Mouse (Mus musculus) ES-Bruce4 (cell line): ENCODE measurements at regions not wholly inside any gene's neighbourhood (a gene's known extent, or its start where the extent isn't known, plus 50 kb on each side); places are given as distances from the start of the nearest gene placed in this dataset.

ENCODE experiments used
- H3K27ac ChIP-seq: 2 replicates; pipeline ENCODE4 v1.5.1; 2012; ENCODE audit warnings: low read length, inconsistent platforms; ENCODE audit not compliant: insufficient read depth
- H3K27me3 ChIP-seq: 2 replicates; pipeline ENCODE4 v1.6.1; 2012; ENCODE audit warnings: mild to moderate bottlenecking, low read length, inconsistent platforms; ENCODE audit not compliant: control insufficient read depth, poor library complexity, insufficient read depth, severe bottlenecking
- H3K36me3 ChIP-seq: 2 replicates; pipeline ENCODE4 v1.6.1; 2012; ENCODE audit warnings: inconsistent platforms, mild to moderate bottlenecking, low read length, moderate library complexity; ENCODE audit not compliant: control insufficient read depth, poor library complexity, insufficient read depth, severe bottlenecking
- H3K4me1 ChIP-seq: one replicate; pipeline ENCODE4 v1.8.1; 2011; ENCODE audit warnings: low read length; ENCODE audit not compliant: control insufficient read depth, insufficient read depth
- H3K4me3 ChIP-seq: 2 replicates; pipeline ENCODE4 v1.5.1; 2011; ENCODE audit warnings: low read depth, mild to moderate bottlenecking, low read length
- H3K9ac ChIP-seq: 2 replicates; pipeline ENCODE4 v1.6.1; 2012; ENCODE audit warnings: low read depth, mild to moderate bottlenecking, inconsistent platforms; ENCODE audit not compliant: poor library complexity, severe bottlenecking
- H3K9me3 ChIP-seq: replicated peaks from 2 replicates; pipeline ENCODE4 v1.6.1; 2012; ENCODE audit warnings: mild to moderate bottlenecking, low read length, inconsistent platforms; ENCODE audit not compliant: control insufficient read depth, poor library complexity, insufficient read depth, severe bottlenecking
- CTCF ChIP-seq: IDR thresholded peaks from one replicate; pipeline ENCODE4 v1.8.1; 2011; ENCODE audit warnings: low read depth, low read length
- EP300 ChIP-seq: IDR thresholded peaks from 2 replicates; pipeline ENCODE4 v1.6.1; 2011; ENCODE audit warnings: low read depth, low read length; ENCODE audit not compliant: insufficient read depth
- POLR2A ChIP-seq: IDR thresholded peaks from one replicate; pipeline ENCODE4 v1.8.1; 2011; ENCODE audit warnings: low read length; ENCODE audit not compliant: insufficient read depth

DNA sequence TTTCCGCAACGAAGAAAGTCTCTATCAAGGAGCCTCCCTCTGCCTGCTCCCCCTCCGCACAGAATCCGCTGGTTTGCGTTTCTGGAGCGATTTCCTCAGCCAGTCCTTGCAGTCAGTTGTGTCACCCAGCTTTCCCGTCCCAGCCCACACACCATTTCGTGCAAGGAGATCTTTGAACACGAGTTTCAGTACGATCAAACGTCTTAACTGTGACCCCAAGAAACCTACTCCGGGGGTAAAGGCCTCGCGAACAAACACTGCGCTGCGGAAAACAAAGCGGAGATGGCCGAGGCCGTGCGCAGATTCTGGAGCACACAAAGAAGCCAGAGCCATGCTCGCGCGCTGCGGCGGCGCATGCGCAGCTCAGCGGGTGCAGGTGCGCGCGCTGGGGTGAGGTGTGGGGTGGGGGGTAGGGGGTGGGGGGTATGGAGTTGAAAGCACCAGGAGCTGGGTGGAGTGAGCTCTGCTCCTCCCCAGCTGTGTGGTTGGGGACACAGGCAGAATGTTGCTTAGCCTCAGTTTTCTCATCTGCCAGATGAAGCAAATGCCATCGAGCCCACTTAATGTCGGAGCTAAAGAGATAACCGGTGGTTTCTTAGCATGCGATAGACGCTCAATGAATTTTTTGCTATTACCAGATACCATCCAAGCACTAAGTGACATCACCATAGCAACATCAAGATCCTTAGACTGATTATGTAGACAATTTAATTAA is 52.8 kb upstream of the Nfe2l3 start:
- Histone ChIP-seq H3K36me3 (no peaks in the 10 kb centered on the region), H3K4me1 (no peaks in the 10 kb centered on the region), H3K27me3 (no peaks in the 10 kb centered on the region), H3K27ac (peak overlapping the region; percentile 11; the same call in 1 of the 2 replicates), H3K9me3 (no peaks in the 10 kb centered on the region), H3K9ac (peak overlapping the region; percentile 29), H3K4me3 (peak overlapping the region; percentile 51)
- TF ChIP-seq EP300 (no peak), POLR2A (no peak), CTCF (no peak)

GRCm38 (mm10) chr6:51380275-51380575 is 52.2 kb upstream of the Nfe2l3 start:
- H3K27ac ChIP-seq: no peak overlapping the region
- H3K27me3 ChIP-seq: no peaks in the 10 kb centered on the region
- no peak overlapping the region for H3K4me3 ChIP-seq
- H3K36me3 ChIP-seq: no peaks in the 10 kb centered on the region
- H3K9ac ChIP-seq: no peak overlapping the region
- no peaks in the 10 kb centered on the region for H3K9me3 ChIP-seq
- no peaks in the 10 kb centered on the region for H3K4me1 ChIP-seq
- TF ChIP-seq EP300: no peak
- no peak for TF ChIP-seq POLR2A
- no peak for TF ChIP-seq CTCF

DNA sequence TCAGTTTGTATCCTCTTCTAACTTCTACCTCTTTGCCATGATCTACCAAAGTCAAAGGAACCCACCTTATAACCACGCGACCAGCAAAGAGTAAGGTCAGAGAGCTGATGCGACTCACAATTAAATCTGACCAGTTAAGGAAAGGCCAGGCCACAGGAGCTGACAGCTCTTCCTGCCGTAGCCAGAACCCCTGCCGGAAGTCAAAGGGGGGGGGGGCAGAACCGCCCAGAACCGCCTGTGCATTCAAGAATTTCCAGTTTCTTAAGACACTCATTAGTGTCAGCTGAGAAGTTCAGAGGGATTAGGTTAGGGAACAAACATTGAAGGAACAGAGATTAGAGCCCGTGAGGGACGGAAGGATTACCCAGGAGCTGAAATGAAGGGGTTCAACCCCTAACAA is 51.0 kb upstream of the Nfe2l3 start:
- Histone ChIP-seq H3K4me1 (no peaks in the 10 kb centered on the region), H3K9me3 (no peaks in the 10 kb centered on the region), H3K4me3 (no peak overlapping the region), H3K36me3 (no peaks in the 10 kb centered on the region), H3K9ac (no peak overlapping the region), H3K27ac (no peak overlapping the region), H3K27me3 (no peaks in the 10 kb centered on the region)
- TF ChIP-seq POLR2A (no peak), EP300 (no peak), CTCF (no peak)
